Mouse (Mus musculus) megakaryocyte, embryonic 14.5 days (primary cell): ENCODE measurements around the gene Tnnt1.

ENCODE experiments used
- FLI1 ChIP-seq: IDR thresholded peaks from 2 replicates; pipeline ENCODE4 v1.6.1; 2012; ENCODE audit warnings: low read length, inconsistent platforms, mixed read lengths
- GATA1 ChIP-seq: IDR thresholded peaks from 3 replicates; pipeline ENCODE4 v1.6.1; 2012; ENCODE audit warnings: mixed read lengths, low read length, inconsistent platforms, borderline replicate concordance

DNA sequence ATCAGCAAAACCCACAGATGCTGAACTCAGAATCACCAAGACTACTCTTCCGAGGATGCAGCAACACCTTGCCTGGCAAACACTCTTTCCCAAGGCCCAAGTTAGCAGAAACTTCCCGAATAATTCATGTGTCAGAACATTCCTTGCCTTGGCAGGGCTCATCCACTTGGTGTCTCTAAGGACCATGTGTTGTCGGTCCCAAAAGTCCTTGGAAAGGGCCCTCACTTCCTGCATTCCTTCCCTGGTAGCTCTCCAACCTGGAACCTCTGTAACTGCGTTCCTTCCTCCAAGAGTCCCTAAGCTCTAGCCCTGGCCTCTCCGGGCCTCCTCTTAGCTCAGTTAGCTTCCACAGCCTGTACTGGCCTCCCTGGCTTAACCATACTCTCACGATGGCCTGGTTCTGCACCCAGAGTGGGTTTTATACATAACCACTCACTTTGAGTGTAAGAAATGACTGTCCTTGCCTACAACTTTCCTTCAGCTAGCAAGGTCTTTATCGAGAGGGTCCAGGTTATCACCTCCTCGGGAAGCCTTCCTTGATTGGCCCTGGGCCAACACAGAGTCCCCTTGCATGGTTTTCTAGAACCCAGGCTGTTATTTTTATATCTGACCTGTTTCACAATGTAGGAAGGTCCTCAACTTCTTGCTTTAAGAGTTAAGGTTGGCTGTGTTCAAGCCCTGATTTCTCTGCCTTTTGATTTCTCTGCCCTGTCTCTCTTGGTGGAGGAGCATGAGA lies 4.5 kb downstream of the Tnnt1 start:
- no peak for TF ChIP-seq GATA1
- TF ChIP-seq FLI1 = no peak
